Mouse (Mus musculus) T-helper 2 cell (primary cell): ENCODE results near the gene Isca2.

ENCODE experiments used
- in situ Hi-C: fragments of 300-600 bp; cut with MboI, MseI; formaldehyde crosslinking; loops from one replicate; pipeline ENCODE4 v1.15.1; 2025; ENCODE audit warnings: high pct_unique_total_duplicates

Isca2 gene

GRCm38 (mm10) chr12:84812004-84812403, 39.0 kb downstream of the Isca2 start:
- in situ Hi-C loops, result no loop called here

GRCm38 (mm10) chr12:84813773-84814172, 40.7 kb downstream of the Isca2 start:
- in situ Hi-C loops, result no loop called here

GRCm38 (mm10) chr12:84814663-84815325, 41.7 kb downstream of the Isca2 start:
- in situ Hi-C loops, result no loop called here

GRCm38 (mm10) chr12:84818496-84818895, 45.4 kb downstream of the Isca2 start:
- in situ Hi-C loops, result no loop called here

GRCm38 (mm10) chr12:84819236-84820168, 46.5 kb downstream of the Isca2 start:
- in situ Hi-C loops, result no loop called here

- in situ Hi-C loops, result no loop called here
These were observed 50.5 kb downstream of the Isca2 start for GRCm38 (mm10) chr12:84823601-84824000.

- in situ Hi-C loops, result no loop called here
These were observed 51.2 kb downstream of the Isca2 start for GRCm38 (mm10) chr12:84824203-84824602.
